Mouse (Mus musculus) heart, embryonic 13.5 days (tissue): ENCODE measurements around the gene Lman2. TPM values are rescaled to one million over a fixed set of nuclear protein-coding genes. Genes with fewer than 3 reads are reported as not detected.

ENCODE experiments used
- ATAC-seq: fragments of 200-750 bp; cut with Nextera tagmentation; 2 replicates; pipeline ENCODE4 v1.8.0; 2017; ENCODE audit warnings: moderate TSS enrichment; ENCODE audit not compliant: insufficient number of reproducible peaks, low FRiP score, low TSS enrichment; ENCODE audit errors: extremely low read depth
- H3K27ac ChIP-seq: fragments of 300-500 bp; sonication (generic); replicated peaks from 2 replicates; pipeline ENCODE4 v1.5.1; 2015; ENCODE audit warnings: moderate library complexity, mild to moderate bottlenecking, inconsistent platforms
- H3K27me3 ChIP-seq: fragments of 300-500 bp; sonication (generic); replicated peaks from 2 replicates; pipeline ENCODE4 v1.6.1; 2015; ENCODE audit warnings: mild to moderate bottlenecking, inconsistent platforms
- H3K36me3 ChIP-seq: fragments of 300-500 bp; sonication (generic); 2 replicates; pipeline ENCODE4 v1.6.1; 2015; ENCODE audit warnings: mild to moderate bottlenecking, inconsistent platforms
- H3K4me1 ChIP-seq: fragments of 300-500 bp; sonication (generic); 2 replicates; pipeline ENCODE4 v1.6.1; 2015; ENCODE audit warnings: inconsistent platforms
- H3K4me2 ChIP-seq: fragments of 300-500 bp; sonication (generic); 2 replicates; pipeline ENCODE4 v1.6.1; 2015; ENCODE audit warnings: inconsistent platforms, mild to moderate bottlenecking, moderate library complexity
- H3K4me3 ChIP-seq: fragments of 300-500 bp; sonication (generic); 2 replicates; pipeline ENCODE4 v1.5.1; 2015; ENCODE audit warnings: moderate library complexity, mild to moderate bottlenecking, inconsistent platforms
- H3K9ac ChIP-seq: fragments of 300-500 bp; sonication (generic); 2 replicates; pipeline ENCODE4 v1.6.1; 2015; ENCODE audit warnings: inconsistent platforms, mild to moderate bottlenecking, moderate library complexity
- H3K9me3 ChIP-seq: fragments of 300-500 bp; sonication (generic); 2 replicates; pipeline ENCODE4 v1.6.1; 2016; ENCODE audit warnings: inconsistent platforms
- WGBS: fragments of 180-500 bp; shearing (Covaris S2); methylation state at CpG from one replicate; pipeline ENCODE4 v1.1.7; 2015; ENCODE audit warnings: mixed read lengths; 5-methylcytosine and 5-hydroxymethylcytosine counted together
- polyA plus RNA-seq: library from polyadenylated mRNA; unstranded; fragments of >200 nt; fragmentation: Nextera tagmentation; extraction: Ambion mirVana; gene quantifications from 2 replicates; pipeline ENCODE4 v1.2.1, GENCODE M21; 2015

Gene Lman2
- polyA plus RNA-seq, 1 experiment from 2014 or later: 73.5 TPM

- Histone ChIP-seq H3K36me3 (no peaks in the 10 kb centered on the region), H3K4me1 (peaks cover 10% of the 10 kb centered on the region; the same call in 1 of the 2 replicates), H3K9me3 (no peaks in the 10 kb centered on the region), H3K9ac (no peak within 1 kb of the TSS), H3K27me3 (peaks cover 81% of the 10 kb centered on the region), H3K4me3 (no peak within 1 kb of the TSS), H3K27ac (no peak within 1 kb of the TSS), H3K4me2 (peak within 1 kb of the TSS; percentile 34)
- 49% methylated on average over 13 of the region's 13 CpGs for WGBS
- ATAC-seq: no peak
These were observed 7.0 kb upstream of the Lman2 start, which contains the start of gene Rgs14 for GRCm38 (mm10) chr13:55369531-55370114. Rgs14 (plus strand) TSS chr13:55369732.

GRCm38 (mm10) chr13:55368401-55368800 is 5.8 kb upstream of the Lman2 start:
- H3K36me3 ChIP-seq: no peaks in the 10 kb centered on the region
- no peak overlapping the region for H3K4me2 ChIP-seq
- ATAC-seq: no peak
- no peaks in the 10 kb centered on the region for H3K9me3 ChIP-seq
- H3K4me1 ChIP-seq: peaks cover 10% of the 10 kb centered on the region; the same call in 1 of the 2 replicates
- H3K9ac ChIP-seq: no peak overlapping the region
- H3K4me3 ChIP-seq: no peak overlapping the region
- H3K27ac ChIP-seq: no peak overlapping the region
- 71% methylated on average over 7 of the region's 7 CpGs for WGBS
- peaks cover 70% of the 10 kb centered on the region for H3K27me3 ChIP-seq

GRCm38 (mm10) chr13:55361974-55362452 is 570 bp downstream of the Lman2 start:
- Histone ChIP-seq H3K36me3 (peaks cover 41% of the 10 kb centered on the region), H3K9me3 (no peaks in the 10 kb centered on the region), H3K4me3 (peak overlapping the region; percentile 91), H3K9ac (peak overlapping the region; percentile 95), H3K4me1 (peaks cover 29% of the 10 kb centered on the region), H3K27me3 (peaks cover 17% of the 10 kb centered on the region), H3K27ac (peak overlapping the region; percentile 91), H3K4me2 (peak overlapping the region; percentile 91)
- under 1% methylated on average over 32 of the region's 32 CpGs for WGBS
- ATAC-seq: 0 out of 2 replicates have a peak, but pooled peaks have one; percentile 7

GRCm38 (mm10) chr13:55361145-55361544 is 1.4 kb downstream of the Lman2 start:
- no peak overlapping the region for H3K27ac ChIP-seq
- H3K4me1 ChIP-seq: peaks cover 29% of the 10 kb centered on the region
- peaks cover 14% of the 10 kb centered on the region for H3K27me3 ChIP-seq
- H3K36me3 ChIP-seq: peaks cover 50% of the 10 kb centered on the region
- no peaks in the 10 kb centered on the region for H3K9me3 ChIP-seq
- H3K4me2 ChIP-seq: peak overlapping the region; percentile 91
- H3K9ac ChIP-seq: peak overlapping the region; percentile 95
- H3K4me3 ChIP-seq: peak overlapping the region; percentile 91
- no peak for ATAC-seq

GRCm38 (mm10) chr13:55346745-55347144 is 15.8 kb downstream of the Lman2 start:
- WGBS: 73% methylated on average over 11 of the region's 11 CpGs
- H3K36me3 ChIP-seq: peaks cover 82% of the 10 kb centered on the region
- H3K27ac ChIP-seq: peak overlapping the region; percentile 22; the same call in 1 of the 2 replicates
- H3K4me3 ChIP-seq: no peak overlapping the region
- H3K4me2 ChIP-seq: no peak overlapping the region
- no peaks in the 10 kb centered on the region for H3K4me1 ChIP-seq
- ATAC-seq: no peak
- no peaks in the 10 kb centered on the region for H3K9me3 ChIP-seq
- H3K27me3 ChIP-seq: no peaks in the 10 kb centered on the region
- H3K9ac ChIP-seq: no peak overlapping the region

- H3K27me3 ChIP-seq: no peaks in the 10 kb centered on the region
- WGBS: 85% methylated on average over 7 of the region's 7 CpGs
- no peak for ATAC-seq
- H3K9ac ChIP-seq: no peak overlapping the region
- peaks cover 58% of the 10 kb centered on the region for H3K36me3 ChIP-seq
- H3K4me3 ChIP-seq: no peak overlapping the region
- no peak overlapping the region for H3K27ac ChIP-seq
- no peaks in the 10 kb centered on the region for H3K9me3 ChIP-seq
- no peak overlapping the region for H3K4me2 ChIP-seq
- no peaks in the 10 kb centered on the region for H3K4me1 ChIP-seq
These were observed 18.3 kb downstream of the Lman2 start for GRCm38 (mm10) chr13:55344286-55344685.

GRCm38 (mm10) chr13:55342469-55342868 is 20.1 kb downstream of the Lman2 start:
- peaks cover 40% of the 10 kb centered on the region for H3K36me3 ChIP-seq
- H3K9me3 ChIP-seq: no peaks in the 10 kb centered on the region
- H3K4me2 ChIP-seq: no peak overlapping the region
- no peaks in the 10 kb centered on the region for H3K27me3 ChIP-seq
- WGBS: 37% methylated on average over 11 of the region's 11 CpGs
- H3K9ac ChIP-seq: no peak overlapping the region
- no peak overlapping the region for H3K4me3 ChIP-seq
- no peak overlapping the region for H3K27ac ChIP-seq
- H3K4me1 ChIP-seq: peaks cover 7% of the 10 kb centered on the region; the same call in 1 of the 2 replicates
- no peak for ATAC-seq

GRCm38 (mm10) chr13:55339259-55339658 is 23.3 kb downstream of the Lman2 start:
- WGBS: 29% methylated on average over 2 of the region's 2 CpGs
- H3K9ac ChIP-seq: no peak overlapping the region
- no peak overlapping the region for H3K4me3 ChIP-seq
- peaks cover 8% of the 10 kb centered on the region for H3K36me3 ChIP-seq
- H3K9me3 ChIP-seq: no peaks in the 10 kb centered on the region
- peaks cover 7% of the 10 kb centered on the region; the same call in 1 of the 2 replicates for H3K4me1 ChIP-seq
- no peak for ATAC-seq
- no peaks in the 10 kb centered on the region; the same call in 1 of the 2 replicates for H3K27me3 ChIP-seq
- no peak overlapping the region for H3K27ac ChIP-seq
- no peak overlapping the region for H3K4me2 ChIP-seq

GRCm38 (mm10) chr13:55338131-55339054 is 24.2 kb downstream of the Lman2 start:
- WGBS: 59% methylated on average over 12 of the region's 12 CpGs
- 0 out of 2 replicates have a peak, but pooled peaks cover under 1% of the 10 kb centered on the region for H3K36me3 ChIP-seq
- no peak overlapping the region for H3K27ac ChIP-seq
- no peak overlapping the region for H3K4me2 ChIP-seq
- H3K9ac ChIP-seq: no peak overlapping the region
- peaks cover 7% of the 10 kb centered on the region; the same call in 1 of the 2 replicates for H3K4me1 ChIP-seq
- no peaks in the 10 kb centered on the region for H3K9me3 ChIP-seq
- no peaks in the 10 kb centered on the region; the same call in 1 of the 2 replicates for H3K27me3 ChIP-seq
- no peak overlapping the region for H3K4me3 ChIP-seq
- ATAC-seq: no peak

GRCm38 (mm10) chr13:55337341-55337975 is 25.1 kb downstream of the Lman2 start:
- no peak overlapping the region for H3K4me2 ChIP-seq
- peaks cover 7% of the 10 kb centered on the region; the same call in 1 of the 2 replicates for H3K4me1 ChIP-seq
- H3K27me3 ChIP-seq: no peaks in the 10 kb centered on the region; the same call in 1 of the 2 replicates
- no peak for ATAC-seq
- H3K36me3 ChIP-seq: no peaks in the 10 kb centered on the region
- WGBS: 72% methylated on average over 10 of the region's 10 CpGs
- no peak overlapping the region for H3K4me3 ChIP-seq
- no peaks in the 10 kb centered on the region for H3K9me3 ChIP-seq
- no peak overlapping the region for H3K9ac ChIP-seq
- no peak overlapping the region for H3K27ac ChIP-seq

- H3K27me3 ChIP-seq: peaks cover 3% of the 10 kb centered on the region
- H3K9me3 ChIP-seq: no peaks in the 10 kb centered on the region
- no peak overlapping the region for H3K27ac ChIP-seq
- H3K4me2 ChIP-seq: no peak overlapping the region
- 74% methylated on average over 4 of the region's 4 CpGs for WGBS
- ATAC-seq: no peak
- H3K36me3 ChIP-seq: no peaks in the 10 kb centered on the region
- H3K4me1 ChIP-seq: peaks cover 15% of the 10 kb centered on the region
- H3K4me3 ChIP-seq: no peak overlapping the region
- H3K9ac ChIP-seq: no peak overlapping the region
These were observed 26.9 kb downstream of the Lman2 start for GRCm38 (mm10) chr13:55335701-55336100.
